Mouse (Mus musculus) hematopoietic stem cell, adult 5-6 weeks (primary cell): ENCODE measurements around the gene Maml1. TPM values are rescaled to one million over a fixed set of nuclear protein-coding genes. Genes with fewer than 3 reads are reported as not detected.

Source experiments
- ATAC-seq, 2 experiments: fragments of 125-278 bp in 1 of 2; replicated peaks in 1 of 2; 2 replicates each; pipeline ENCODE4 v1.8.0; 2016 to 2017; ENCODE audit warnings: inconsistent platforms in 2 of 2, mild to moderate bottlenecking in 2 of 2, moderate number of reproducible peaks in 2 of 2, low read depth in 1 of 2, moderate TSS enrichment in 1 of 2; ENCODE audit not compliant: low FRiP score in 2 of 2, poor library complexity in 2 of 2, severe bottlenecking in 2 of 2, insufficient read depth in 1 of 2, low TSS enrichment in 1 of 2
- total RNA-seq: library from RNA; stranded (forward); fragments of 172-1452, 232-1000 nt; gene quantifications from 2 replicates; pipeline ENCODE4 v1.2.3, GENCODE M21; 2017

Gene Maml1
- total RNA-seq, 1 experiment from 2014 or later = 4.5 TPM

DNA sequence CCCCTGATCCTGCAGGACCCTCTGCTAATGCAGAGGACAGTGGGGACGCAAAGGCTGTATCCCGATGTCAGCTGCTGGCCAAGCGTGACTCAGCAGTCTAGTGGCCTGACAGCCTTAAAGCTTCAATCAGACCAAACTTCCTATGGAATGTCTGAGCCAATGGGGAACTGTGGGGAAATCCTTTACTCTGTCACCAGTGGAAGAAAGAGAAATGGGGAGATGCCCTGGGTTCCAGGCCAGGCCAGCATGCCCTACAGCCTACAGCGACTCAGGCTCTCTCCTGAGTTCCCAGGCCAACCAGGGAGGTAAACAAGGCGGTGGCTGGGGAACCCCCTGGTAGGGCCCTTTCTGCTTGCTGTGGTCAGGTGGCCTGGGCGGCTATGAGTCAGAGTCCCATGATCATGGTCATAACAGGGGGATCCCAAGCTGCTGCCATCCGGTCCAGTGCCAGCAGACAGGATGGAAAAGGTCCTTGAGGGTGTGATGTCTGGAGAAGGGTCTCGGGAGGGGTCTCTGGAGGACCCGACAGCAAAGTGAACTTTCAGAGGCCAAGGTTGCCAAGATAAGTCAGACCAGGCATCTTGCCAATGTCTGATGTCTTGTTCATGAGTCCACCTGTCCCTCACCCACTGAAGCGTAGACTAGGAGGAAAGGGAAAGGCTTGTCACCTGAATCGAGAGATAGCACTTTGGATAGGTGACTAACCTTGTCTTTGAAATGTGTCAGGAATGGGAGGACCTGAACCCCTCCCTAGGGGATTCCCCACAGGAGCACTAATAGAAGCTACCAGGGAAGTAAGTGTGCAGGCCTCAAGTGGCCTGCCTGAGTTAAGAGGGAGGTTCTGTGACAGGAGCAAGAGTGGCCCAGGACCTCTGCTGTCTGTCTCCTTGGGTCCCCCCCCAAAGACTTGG, 79.0 kb downstream of the Maml1 start:
- ATAC-seq = peak in 1 of 2 experiments; percentile 49; a peak in 1 of 4 replicates

DNA sequence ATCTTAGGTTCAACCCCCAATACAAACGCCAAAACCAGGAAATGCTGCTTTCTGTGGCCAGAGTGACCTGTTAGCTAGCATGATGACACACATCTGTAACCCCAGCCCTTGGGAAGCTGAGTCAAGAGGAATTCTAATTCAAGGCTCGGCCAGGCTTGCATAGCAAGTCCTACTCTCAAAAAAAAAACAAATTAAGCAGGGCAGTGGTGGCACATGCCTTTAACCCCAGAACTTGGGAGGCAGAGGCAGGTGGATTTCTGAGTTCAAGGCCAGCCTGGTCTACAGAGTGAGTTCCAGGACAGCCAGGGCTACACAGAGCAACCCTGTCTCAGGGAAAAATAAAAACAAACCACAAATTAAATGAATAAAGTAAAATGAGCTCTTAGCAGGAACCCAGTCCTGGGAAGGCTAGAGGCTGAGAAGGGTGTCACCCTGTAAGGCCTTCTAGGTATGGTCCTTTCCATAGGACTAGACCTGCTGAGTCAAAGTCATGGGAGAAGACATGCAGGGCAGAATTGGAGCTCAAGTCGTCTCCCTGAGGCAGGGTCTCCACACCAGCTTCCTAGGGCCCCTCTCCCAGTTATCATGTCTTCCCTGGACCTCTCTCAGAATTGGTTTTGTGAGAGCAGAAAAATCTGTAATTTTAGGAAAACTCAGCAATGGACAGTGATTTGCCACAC, 79.9 kb downstream of the Maml1 start:
- no peak for ATAC-seq

DNA sequence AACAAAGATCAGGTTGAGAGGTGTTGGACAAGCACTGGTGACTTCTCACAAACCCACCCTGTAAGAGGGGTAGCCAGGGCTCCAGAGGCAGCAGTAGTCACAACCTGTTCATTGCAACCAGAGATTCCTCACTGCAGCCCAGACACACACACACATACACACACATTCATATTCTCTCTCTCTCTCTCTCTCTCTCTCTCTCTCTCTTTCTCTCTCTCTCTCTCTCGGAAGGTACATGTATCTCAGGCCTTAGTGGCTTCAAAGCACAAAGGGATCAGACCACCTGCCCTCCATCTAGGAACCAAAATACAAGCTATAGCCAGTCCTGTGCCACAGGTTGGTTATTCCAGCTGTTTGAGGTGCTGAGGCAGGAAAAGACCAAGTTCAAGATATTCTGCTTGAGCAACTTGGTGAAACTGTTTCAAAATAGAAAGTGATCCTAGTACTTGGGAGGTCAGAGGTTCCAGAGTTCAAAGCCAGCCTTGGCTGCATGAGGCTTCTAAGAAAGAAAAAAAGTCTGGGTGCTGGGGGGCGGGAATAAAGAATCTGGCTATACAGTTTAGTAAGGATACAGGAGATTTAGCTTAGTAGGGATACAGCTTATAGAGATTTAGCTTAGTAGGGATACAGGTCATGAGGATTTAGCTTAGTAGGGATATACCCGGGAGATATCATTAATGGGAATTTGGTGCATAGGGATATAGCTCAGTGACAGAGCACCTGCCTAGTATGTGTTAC, 80.6 kb downstream of the Maml1 start:
- ATAC-seq = no peak

DNA sequence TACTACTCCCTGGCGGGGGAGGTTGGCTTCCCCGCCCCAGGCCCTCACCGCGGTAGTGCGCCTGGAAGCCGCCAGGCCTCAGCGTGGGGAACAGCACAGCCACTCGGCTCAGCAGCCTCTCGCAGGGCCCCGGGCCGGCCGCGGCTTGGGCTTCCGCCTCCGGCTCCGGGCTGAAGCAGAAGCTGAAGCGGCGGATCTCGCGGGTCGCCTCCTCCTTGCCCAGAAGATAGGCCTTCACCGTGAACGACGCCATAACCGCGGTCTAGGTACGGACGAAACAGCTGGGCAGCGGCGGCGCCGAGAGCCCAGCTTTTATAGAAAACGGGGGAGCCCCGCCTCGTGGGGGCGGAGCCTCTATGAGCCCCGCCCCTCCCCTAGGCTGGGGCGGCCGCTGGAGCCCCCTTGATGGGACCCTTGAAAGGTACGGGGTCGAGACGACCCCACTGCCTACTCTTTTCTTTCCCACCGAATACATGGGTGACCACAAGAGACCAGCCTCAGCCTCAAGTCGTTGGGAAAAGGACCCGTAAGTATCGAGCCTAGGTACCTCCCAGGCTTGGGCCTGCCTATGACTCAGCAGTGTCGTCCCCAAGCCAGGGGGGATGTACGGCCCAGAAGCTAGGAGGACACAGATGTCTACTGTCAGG, 81.5 kb downstream of the Maml1 start, which contains the start of the genes Sqstm1 and Mgat4b:
Sqstm1 (minus strand) TSS at position 323 of the 647 bp plus-strand sequence.
Mgat4b (plus strand) TSS at position 386 of the 647 bp plus-strand sequence.
- peak; percentile 39 to 66 for ATAC-seq

DNA sequence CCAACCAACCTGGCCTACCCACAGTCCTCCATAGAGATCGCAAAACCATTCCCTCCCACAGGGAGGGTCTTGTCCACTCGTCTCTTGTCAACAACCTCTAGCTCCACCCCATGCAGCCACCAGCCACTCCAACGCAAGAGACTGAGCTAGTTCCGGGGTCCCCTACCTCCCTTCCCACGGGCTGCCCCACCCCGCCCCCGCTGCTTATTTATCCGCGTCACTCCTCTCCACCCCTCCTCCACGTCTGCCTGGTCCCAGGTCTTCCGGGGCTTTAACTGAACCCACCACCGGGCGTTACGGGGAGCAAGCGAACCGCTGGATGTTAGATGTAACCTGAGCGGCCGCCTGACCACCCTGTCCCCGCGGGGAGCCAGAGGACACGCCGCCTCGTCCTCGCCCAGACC, 82.0 kb downstream of the Maml1 start:
- peak; percentile 79 to 85 for ATAC-seq

DNA sequence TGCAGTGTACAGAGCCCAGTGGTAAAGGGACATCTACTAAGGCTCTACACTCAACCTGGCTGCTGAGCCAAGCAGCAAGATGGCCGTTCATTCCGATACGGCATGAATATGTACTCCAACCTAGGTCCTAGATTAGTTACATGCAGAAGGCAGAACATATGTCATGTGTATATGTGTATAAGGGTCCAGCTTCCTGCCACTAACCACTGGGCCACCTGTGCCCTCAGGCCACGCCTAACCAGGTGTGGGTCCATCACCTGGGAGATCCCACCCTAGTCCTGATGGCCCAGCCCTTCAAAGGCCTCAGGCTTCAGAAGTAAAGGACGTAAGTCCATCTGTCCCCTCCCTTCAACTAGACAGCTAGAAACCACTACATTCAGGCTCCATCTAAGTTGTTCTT, 84.1 kb downstream of the Maml1 start:
- ATAC-seq = no peak

DNA sequence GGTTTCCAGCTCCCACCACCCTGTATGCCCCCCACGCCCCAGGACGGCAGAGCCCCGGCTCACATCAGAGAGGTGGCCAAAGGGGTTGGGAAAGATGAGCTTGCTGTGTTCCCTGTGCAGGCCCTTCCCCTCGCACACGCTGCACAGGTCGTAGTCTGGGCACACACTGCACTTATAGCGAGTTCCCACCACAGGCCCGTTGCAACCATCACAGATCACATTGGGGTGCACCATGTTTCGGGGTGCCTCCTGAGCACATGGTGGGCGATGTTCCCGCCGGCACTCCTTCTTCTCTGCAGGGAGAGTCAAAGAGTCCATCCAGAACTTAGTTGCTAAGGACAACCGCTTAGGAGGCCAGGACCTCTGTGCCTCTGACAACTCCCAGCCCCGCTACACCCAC, 84.8 kb downstream of the Maml1 start:
- no peak for ATAC-seq

DNA sequence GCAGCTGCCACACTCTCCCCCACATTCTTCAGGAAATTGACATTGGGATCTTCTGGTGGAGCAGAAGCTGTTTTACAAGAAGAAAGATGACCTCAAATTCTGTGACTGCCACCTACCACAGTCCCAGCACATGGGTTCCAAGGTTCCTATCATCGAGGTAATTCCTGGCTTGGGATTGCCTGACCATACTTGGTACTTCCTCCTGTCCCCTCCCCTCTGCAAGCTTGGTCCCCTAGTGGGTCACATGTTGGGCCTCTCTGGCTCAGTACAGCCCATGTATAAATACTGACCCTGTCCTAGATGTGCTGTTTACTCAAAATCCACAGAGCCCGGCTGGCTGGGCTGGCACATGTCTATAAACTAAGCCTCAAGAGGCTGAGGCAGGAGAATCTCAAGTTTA, 86.1 kb downstream of the Maml1 start:
- no peak for ATAC-seq

Other genes with a start within 250 kb of the Maml1 start
- gene Tbc1d9b, start 160.9 kb downstream of the Maml1 start, total RNA-seq = 89.9 and 124 TPM in 2 replicates
- 5.4 and 10.9 TPM in 2 replicates for gene Mrnip, start 117.9 kb downstream of the Maml1 start, total RNA-seq
- gene Sqstm1, start 81.5 kb downstream of the Maml1 start, total RNA-seq = 371 and 449 TPM in 2 replicates
- 9.0 and 17.0 TPM in 2 replicates for gene Mgat4b, start 81.4 kb downstream of the Maml1 start, total RNA-seq
- 4.3 and 12.0 TPM in 2 replicates for gene Ltc4s, start 53.7 kb downstream of the Maml1 start, total RNA-seq
- gene Canx, start 33.4 kb upstream of the Maml1 start, total RNA-seq = 717 and 931 TPM in 2 replicates
- not detected in 2 replicates for gene Cby3, start 62.2 kb upstream of the Maml1 start, total RNA-seq
- gene Hnrnph1, start 84.7 kb upstream of the Maml1 start, total RNA-seq = 1,107 and 1,206 TPM in 2 replicates
- gene Rufy1, start 138.8 kb upstream of the Maml1 start, total RNA-seq = 40.5 and 43.5 TPM in 2 replicates